Mouse (Mus musculus): Measurements from ENCODE around the gene E030018B13Rik. TPM values are rescaled to one million over a fixed set of nuclear protein-coding genes. Genes with fewer than 3 reads are reported as not detected.

Gene E030018B13Rik
- polyA plus RNA-seq, 1 experiment from 2014 or later, result not detected

DNA sequence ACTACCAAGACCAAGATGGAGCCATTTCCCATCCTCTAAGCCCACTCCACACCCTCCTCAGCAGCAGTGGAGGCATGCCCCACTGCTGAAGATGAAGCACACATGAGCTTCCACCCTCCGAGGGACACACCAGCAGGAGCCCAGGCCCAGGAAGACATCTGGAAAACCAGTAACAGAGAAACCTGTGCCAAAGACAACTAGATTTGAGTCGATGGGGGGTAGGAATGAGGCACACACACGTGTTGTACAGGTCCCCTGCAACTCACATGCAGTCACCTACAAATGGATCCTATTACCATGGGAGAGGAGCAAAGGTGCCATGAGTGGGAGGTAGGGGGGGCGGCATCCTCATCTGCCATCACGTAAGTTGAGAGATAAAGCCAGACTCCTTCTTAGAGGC is 6.4 kb upstream of the E030018B13Rik start:
- 0 out of 2 replicates have a peak overlapping the region, but pooled peaks have one; percentile 76 for H3K27ac ChIP-seq (replicated peaks)
- H3K4me2 ChIP-seq, result no peak overlapping the region
- no peak overlapping the region for H3K4me3 ChIP-seq
- H3K9me3 ChIP-seq, result no peaks in the 10 kb centered on the region
- H3K4me1 ChIP-seq, result peaks cover 83% of the 10 kb centered on the region
- WGBS, result 45% methylated on average over 5 of the region's 5 CpGs
- ATAC-seq (ENCODE audit: extremely low read depth, insufficient number of reproducible peaks, low FRiP score, low TSS enrichment), result no peak
- H3K36me3 ChIP-seq, result no peaks in the 10 kb centered on the region
- H3K27me3 ChIP-seq (replicated peaks), result no peaks in the 10 kb centered on the region
- H3K9ac ChIP-seq, result no peak overlapping the region

DNA sequence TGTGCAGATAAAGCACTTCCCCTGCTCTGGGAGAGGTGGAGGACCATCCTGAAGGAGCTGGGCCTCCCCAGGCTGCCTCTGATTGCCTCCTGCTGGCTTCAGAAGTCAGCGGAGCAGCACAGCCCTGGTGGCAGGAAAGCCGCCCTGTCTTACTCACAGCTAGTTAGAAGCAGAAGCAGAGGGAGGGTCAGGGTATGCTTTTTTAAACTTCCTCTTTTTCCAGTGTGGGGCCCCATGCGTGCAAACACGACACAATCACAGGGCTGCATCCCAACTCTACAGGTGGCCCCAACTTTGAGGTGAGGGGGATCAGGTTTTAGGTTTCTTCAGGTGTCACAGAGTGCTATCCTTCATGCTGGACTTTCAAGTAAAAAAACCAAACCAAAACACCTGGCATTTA is 5.7 kb upstream of the E030018B13Rik start:
- Histone ChIP-seq H3K36me3 (no peaks in the 10 kb centered on the region), H3K9ac (peak overlapping the region; percentile 68; the same call in 1 of the 2 replicates), H3K27me3 (replicated peaks) (no peaks in the 10 kb centered on the region), H3K9me3 (no peaks in the 10 kb centered on the region), H3K27ac (replicated peaks) (peak overlapping the region; percentile 76), H3K4me2 (no peak overlapping the region), H3K4me3 (no peak overlapping the region), H3K4me1 (peaks cover 82% of the 10 kb centered on the region)
- WGBS, result 44% methylated on average over 4 of the region's 4 CpGs
- no peak for ATAC-seq (ENCODE audit: extremely low read depth, insufficient number of reproducible peaks, low FRiP score, low TSS enrichment)

DNA sequence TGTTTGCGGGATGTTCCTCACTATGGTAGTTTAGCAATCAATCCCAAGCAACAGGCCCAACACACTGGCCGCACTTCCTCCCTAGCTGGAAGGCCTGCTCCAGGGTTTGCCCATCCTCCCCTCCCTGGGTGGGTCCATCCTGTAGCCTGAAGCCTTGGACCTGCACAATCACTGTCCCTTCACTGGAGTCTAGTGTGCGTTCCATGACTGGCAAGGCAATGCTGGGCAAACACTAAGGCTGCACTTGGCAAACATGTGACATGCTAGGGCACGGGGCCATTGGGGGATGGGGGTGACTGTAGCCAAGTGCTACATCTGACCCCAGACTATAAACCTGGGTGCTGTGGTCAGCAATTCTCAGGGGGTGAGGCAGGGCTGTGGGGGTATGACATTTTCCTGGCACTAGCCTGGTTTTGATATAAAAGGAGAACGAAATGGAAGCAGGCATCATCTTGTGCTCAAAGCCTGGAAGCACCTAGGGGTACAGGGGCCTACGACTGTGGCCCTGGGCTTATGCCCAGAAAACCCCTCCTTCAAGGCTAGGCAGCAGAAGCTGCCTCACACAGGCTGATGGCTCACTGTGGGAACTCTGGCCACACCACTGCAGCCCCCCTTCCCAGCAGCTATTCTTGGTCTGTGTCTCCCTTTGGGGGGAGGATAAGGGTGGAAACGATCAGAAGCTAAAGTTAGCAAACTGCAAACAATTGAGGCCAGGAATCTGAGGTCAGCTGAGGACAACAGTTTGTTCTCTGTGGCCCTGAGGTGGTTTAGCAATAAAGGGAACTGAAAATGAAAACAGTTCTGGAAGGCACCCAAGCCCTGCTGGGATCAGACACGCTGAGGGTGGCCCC is 5.0 kb upstream of the E030018B13Rik start:
- Histone ChIP-seq H3K9ac (peak overlapping the region; percentile 68), H3K4me2 (peak overlapping the region; percentile 39), H3K9me3 (no peaks in the 10 kb centered on the region), H3K4me1 (peaks cover 84% of the 10 kb centered on the region), H3K36me3 (no peaks in the 10 kb centered on the region), H3K4me3 (no peak overlapping the region), H3K27me3 (replicated peaks) (no peaks in the 10 kb centered on the region), H3K27ac (replicated peaks) (peak overlapping the region; percentile 76)
- no peak for ATAC-seq (ENCODE audit: extremely low read depth, insufficient number of reproducible peaks, low FRiP score, low TSS enrichment)
- 37% methylated on average over 8 of the region's 8 CpGs for WGBS

- Histone ChIP-seq H3K9me3 (no peaks in the 10 kb centered on the region), H3K36me3 (no peaks in the 10 kb centered on the region), H3K4me3 (no peak overlapping the region), H3K4me2 (peak overlapping the region; percentile 39), H3K27me3 (replicated peaks) (no peaks in the 10 kb centered on the region), H3K27ac (replicated peaks) (peak overlapping the region; percentile 76), H3K9ac (peak overlapping the region; percentile 68), H3K4me1 (peaks cover 85% of the 10 kb centered on the region)
- no peak for ATAC-seq (ENCODE audit: extremely low read depth, insufficient number of reproducible peaks, low FRiP score, low TSS enrichment)
- 32% methylated on average over 7 of the region's 7 CpGs for WGBS
These were observed 4.3 kb upstream of the E030018B13Rik start for GRCm38 (mm10) chr7:63912234-63912810.

GRCm38 (mm10) chr7:63912924-63913723 is 3.5 kb upstream of the E030018B13Rik start:
- no peaks in the 10 kb centered on the region for H3K27me3 ChIP-seq (replicated peaks)
- peak overlapping the region; percentile 76; the same call in 1 of the 2 replicates for H3K27ac ChIP-seq (replicated peaks)
- H3K4me3 ChIP-seq, result no peak overlapping the region
- H3K4me2 ChIP-seq, result no peak overlapping the region
- H3K4me1 ChIP-seq, result peaks cover 87% of the 10 kb centered on the region
- H3K36me3 ChIP-seq, result no peaks in the 10 kb centered on the region
- ATAC-seq (ENCODE audit: extremely low read depth, insufficient number of reproducible peaks, low FRiP score, low TSS enrichment), result no peak
- 52% methylated on average over 12 of the region's 12 CpGs for WGBS
- no peaks in the 10 kb centered on the region for H3K9me3 ChIP-seq
- peak overlapping the region; percentile 68; the same call in 1 of the 2 replicates for H3K9ac ChIP-seq

DNA sequence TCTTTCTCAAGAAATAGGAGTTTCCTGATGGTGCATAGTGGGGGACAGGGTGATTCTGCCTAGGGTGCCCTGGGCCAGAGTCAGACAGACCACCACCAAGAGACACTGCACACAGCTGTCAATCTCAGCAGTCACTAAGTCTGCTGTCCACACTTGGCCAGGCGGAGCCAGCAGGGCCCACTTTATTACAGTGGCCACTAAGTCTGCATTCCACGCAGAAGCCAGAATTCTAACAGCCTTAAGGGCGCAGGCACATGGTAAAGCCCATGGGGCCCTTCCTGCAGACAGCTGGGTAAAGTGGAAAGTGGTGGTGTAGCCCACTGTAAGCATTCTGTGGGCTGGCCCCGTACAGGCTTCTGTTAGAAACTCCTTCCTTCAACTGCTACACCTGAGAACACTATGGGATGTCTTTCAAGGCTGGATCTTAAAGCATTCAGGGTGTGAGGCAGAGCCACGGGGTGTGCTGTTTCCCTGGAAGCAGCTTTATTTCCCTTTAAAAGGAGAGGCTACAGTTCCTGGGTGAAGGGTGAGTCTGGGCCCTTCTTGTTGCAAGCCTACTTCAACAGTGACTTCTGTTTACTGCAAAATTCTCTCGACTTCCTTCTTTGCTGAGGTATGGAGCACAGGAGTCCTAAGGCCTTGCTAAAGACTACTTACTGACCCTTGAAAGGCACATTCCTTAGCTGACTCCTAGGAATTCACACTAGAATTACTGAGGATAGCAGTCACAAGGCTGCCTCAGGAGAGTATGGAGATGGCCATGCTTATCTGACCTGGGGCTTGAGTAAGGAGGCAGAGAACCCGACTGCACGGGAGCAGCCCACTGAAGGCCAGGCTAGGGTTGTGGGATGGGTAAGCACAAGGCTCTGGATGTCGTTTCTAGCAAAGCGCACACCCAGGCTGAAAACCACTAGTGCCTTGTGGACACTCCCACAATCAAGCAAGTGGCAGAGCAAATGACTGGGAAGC is 2.6 kb upstream of the E030018B13Rik start:
- no peaks in the 10 kb centered on the region for H3K9me3 ChIP-seq
- H3K4me3 ChIP-seq, result no peak overlapping the region
- H3K36me3 ChIP-seq, result no peaks in the 10 kb centered on the region
- WGBS, result 42% methylated on average over 10 of the region's 10 CpGs
- no peak overlapping the region for H3K27ac ChIP-seq (replicated peaks)
- no peaks in the 10 kb centered on the region for H3K27me3 ChIP-seq (replicated peaks)
- no peak overlapping the region for H3K4me2 ChIP-seq
- H3K9ac ChIP-seq, result no peak overlapping the region
- no peak for ATAC-seq (ENCODE audit: extremely low read depth, insufficient number of reproducible peaks, low FRiP score, low TSS enrichment)
- H3K4me1 ChIP-seq, result peaks cover 84% of the 10 kb centered on the region

DNA sequence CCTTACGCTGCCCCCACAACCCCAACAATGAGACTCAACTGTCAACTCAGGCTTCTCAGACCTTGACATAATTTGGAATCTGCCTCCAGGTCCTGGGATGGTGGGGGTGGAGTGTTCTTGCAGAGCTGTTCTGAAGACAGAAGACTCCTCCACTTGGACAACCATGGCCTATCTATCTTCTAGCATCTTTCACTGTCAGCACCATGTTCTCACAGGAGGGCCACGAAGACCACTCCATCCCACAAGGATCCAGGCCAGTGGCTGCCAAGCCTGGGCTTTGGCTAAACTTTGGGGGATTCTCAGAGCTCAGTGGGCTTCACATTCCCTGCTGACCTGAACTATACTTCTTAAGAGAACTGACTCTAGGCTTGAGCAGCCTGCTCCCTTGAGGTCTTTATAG is 1.8 kb upstream of the E030018B13Rik start:
- Histone ChIP-seq H3K4me3 (no peak overlapping the region), H3K27ac (replicated peaks) (no peak overlapping the region), H3K9ac (no peak overlapping the region), H3K9me3 (no peaks in the 10 kb centered on the region), H3K4me2 (no peak overlapping the region), H3K36me3 (no peaks in the 10 kb centered on the region), H3K27me3 (replicated peaks) (no peaks in the 10 kb centered on the region), H3K4me1 (peaks cover 85% of the 10 kb centered on the region)
- 82% methylated on average over 2 of the region's 2 CpGs for WGBS
- no peak for ATAC-seq (ENCODE audit: extremely low read depth, insufficient number of reproducible peaks, low FRiP score, low TSS enrichment)

DNA sequence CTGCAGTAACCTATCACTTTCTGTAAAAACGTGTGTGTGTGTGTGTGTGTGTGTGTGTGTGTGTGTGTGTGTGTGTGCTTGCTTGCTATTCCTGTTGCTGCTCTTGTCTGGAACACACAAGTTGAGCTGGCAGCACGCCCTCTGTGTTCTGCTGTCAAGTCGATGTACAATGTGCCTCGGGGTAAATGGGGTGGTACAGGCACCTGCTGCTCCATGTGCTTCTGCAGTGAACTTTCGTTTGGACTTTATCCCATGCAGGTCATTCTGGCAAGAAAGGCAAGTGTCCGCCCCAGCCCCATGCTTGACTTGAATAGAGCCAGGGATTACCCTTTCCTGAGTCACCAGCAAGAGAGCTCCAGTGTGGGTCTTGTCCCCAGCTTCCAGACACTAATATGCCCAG is 1.0 kb downstream of the E030018B13Rik start:
- H3K36me3 ChIP-seq, result no peaks in the 10 kb centered on the region
- WGBS, result 72% methylated on average over 6 of the region's 6 CpGs
- no peak overlapping the region for H3K27ac ChIP-seq (replicated peaks)
- H3K4me2 ChIP-seq, result no peak overlapping the region
- no peaks in the 10 kb centered on the region for H3K27me3 ChIP-seq (replicated peaks)
- H3K4me1 ChIP-seq, result peaks cover 76% of the 10 kb centered on the region
- no peaks in the 10 kb centered on the region for H3K9me3 ChIP-seq
- no peak overlapping the region for H3K4me3 ChIP-seq
- no peak for ATAC-seq (ENCODE audit: extremely low read depth, insufficient number of reproducible peaks, low FRiP score, low TSS enrichment)
- no peak overlapping the region for H3K9ac ChIP-seq

DNA sequence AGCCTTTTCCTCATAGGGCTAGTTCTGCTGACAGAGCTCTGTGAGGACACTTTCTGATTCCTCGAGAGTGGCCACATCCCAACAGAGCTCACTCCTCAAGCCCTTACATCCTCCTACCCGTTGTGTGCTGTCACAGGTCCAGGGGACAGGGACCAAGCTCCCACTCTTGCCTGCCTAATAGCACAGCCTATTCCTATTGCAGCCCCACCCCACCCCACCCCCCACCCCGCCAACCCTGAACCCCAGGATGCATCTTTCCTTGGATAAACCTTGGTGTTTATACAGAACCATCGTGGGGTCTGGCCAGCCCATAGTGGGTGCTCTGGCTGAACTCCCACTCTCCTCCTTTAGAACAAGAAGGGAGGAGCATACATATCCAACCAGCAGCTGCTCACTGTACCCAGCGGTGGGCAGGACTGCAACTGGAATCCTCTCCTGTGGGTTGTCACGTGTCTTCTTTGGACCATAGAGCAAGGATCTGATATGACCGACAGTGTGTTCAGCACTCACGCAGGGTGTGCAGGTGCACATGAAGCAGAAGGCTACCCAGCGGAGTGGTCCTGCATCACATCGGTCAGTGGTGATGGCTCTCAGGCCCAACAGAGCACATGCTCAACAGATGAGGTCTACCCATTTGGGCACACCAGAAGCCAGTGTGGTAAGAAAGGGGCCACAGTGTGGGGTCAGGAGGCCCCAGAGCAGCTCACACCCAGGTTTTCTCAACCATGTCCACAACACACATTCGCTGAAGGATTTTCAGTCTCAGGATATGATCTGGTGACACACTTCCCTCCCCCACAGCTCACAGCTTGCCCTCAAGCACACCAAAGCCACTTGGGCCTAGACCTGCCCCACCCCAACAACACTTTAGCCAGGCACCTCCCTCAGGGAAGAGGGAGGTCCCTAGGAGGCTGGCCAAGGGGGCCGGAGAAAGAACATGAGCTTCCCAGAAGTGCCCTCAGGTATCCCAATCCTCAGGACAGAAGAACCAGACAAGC is 2.4 kb downstream of the E030018B13Rik start:
- WGBS, result 84% methylated on average over 12 of the region's 12 CpGs
- Histone ChIP-seq H3K4me3 (no peak overlapping the region), H3K27ac (replicated peaks) (no peak overlapping the region), H3K4me1 (peaks cover 65% of the 10 kb centered on the region), H3K4me2 (no peak overlapping the region), H3K9ac (no peak overlapping the region), H3K9me3 (no peaks in the 10 kb centered on the region), H3K27me3 (replicated peaks) (no peaks in the 10 kb centered on the region), H3K36me3 (no peaks in the 10 kb centered on the region; the same call in 1 of the 2 replicates)
- no peak for ATAC-seq (ENCODE audit: extremely low read depth, insufficient number of reproducible peaks, low FRiP score, low TSS enrichment)
